Mouse (Mus musculus): ENCODE data around the gene 1700061G19Rik. TPM values are rescaled to one million over a fixed set of nuclear protein-coding genes. Genes with fewer than 3 reads are reported as not detected.

1700061G19Rik gene
- polyA plus RNA-seq, 1 experiment from 2014 or later: 0.15 TPM

Other genes with a start within 250 kb of the 1700061G19Rik start
- gene Lonp1, start 248.6 kb upstream of the 1700061G19Rik start, polyA plus RNA-seq (2014; fragmentation: Nextera tagmentation; extraction: Ambion mirVana): 45.9 and 63.2 TPM in 2 replicates
- 1.2 and 1.3 TPM in 2 replicates for gene Catsperd, start 247.3 kb upstream of the 1700061G19Rik start, polyA plus RNA-seq (2014; fragmentation: Nextera tagmentation; extraction: Ambion mirVana)
- 80.7 and 107 TPM in 2 replicates for gene Ranbp3, start 202.2 kb upstream of the 1700061G19Rik start, polyA plus RNA-seq (2014; fragmentation: Nextera tagmentation; extraction: Ambion mirVana)
- gene Ndufa11, start 157.7 kb upstream of the 1700061G19Rik start, polyA plus RNA-seq (2014; fragmentation: Nextera tagmentation; extraction: Ambion mirVana): 447 and 572 TPM in 2 replicates
- gene Vmac, start 157.5 kb upstream of the 1700061G19Rik start, polyA plus RNA-seq (2014; fragmentation: Nextera tagmentation; extraction: Ambion mirVana): 17.6 and 23.6 TPM in 2 replicates
- 9.5 and 12.9 TPM in 2 replicates for gene Nrtn, start 117.9 kb upstream of the 1700061G19Rik start, polyA plus RNA-seq (2014; fragmentation: Nextera tagmentation; extraction: Ambion mirVana)
- gene Dus3l, start 110.7 kb upstream of the 1700061G19Rik start, polyA plus RNA-seq (2014; fragmentation: Nextera tagmentation; extraction: Ambion mirVana): 37.8 and 48.0 TPM in 2 replicates
- gene Prr22, start 105.2 kb upstream of the 1700061G19Rik start, polyA plus RNA-seq (2014; fragmentation: Nextera tagmentation; extraction: Ambion mirVana): 1.7 and 2.3 TPM in 2 replicates
- gene Rfx2, start 44.5 kb upstream of the 1700061G19Rik start, polyA plus RNA-seq (2014; fragmentation: Nextera tagmentation; extraction: Ambion mirVana): 2.3 and 3.9 TPM in 2 replicates
- not detected in 2 replicates for gene Acsbg2, start 1.0 kb upstream of the 1700061G19Rik start, polyA plus RNA-seq (2014; fragmentation: Nextera tagmentation; extraction: Ambion mirVana)
- 35.5 and 35.8 TPM in 2 replicates for gene Mllt1, start 59.9 kb downstream of the 1700061G19Rik start, polyA plus RNA-seq (2014; fragmentation: Nextera tagmentation; extraction: Ambion mirVana)
- gene Acer1, start 106.6 kb downstream of the 1700061G19Rik start, polyA plus RNA-seq (2014; fragmentation: Nextera tagmentation; extraction: Ambion mirVana): not detected in 2 replicates
- gene Clpp, start 114.8 kb downstream of the 1700061G19Rik start, polyA plus RNA-seq (2014; fragmentation: Nextera tagmentation; extraction: Ambion mirVana): 173 and 206 TPM in 2 replicates
- gene Alkbh7, start 121.9 kb downstream of the 1700061G19Rik start, polyA plus RNA-seq (2014; fragmentation: Nextera tagmentation; extraction: Ambion mirVana): 54.8 and 55.8 TPM in 2 replicates
- gene Pspn, start 124.5 kb downstream of the 1700061G19Rik start, polyA plus RNA-seq (2014; fragmentation: Nextera tagmentation; extraction: Ambion mirVana): 1.4 TPM in 1 of 2 replicates, not detected in the other
- gene Gtf2f1, start 135.8 kb downstream of the 1700061G19Rik start, polyA plus RNA-seq (2014; fragmentation: Nextera tagmentation; extraction: Ambion mirVana): 65.1 and 65.6 TPM in 2 replicates
- gene Gm17949, start 136.0 kb downstream of the 1700061G19Rik start, polyA plus RNA-seq (2014; fragmentation: Nextera tagmentation; extraction: Ambion mirVana): 0.24 and 0.39 TPM in 2 replicates
- 46.2 and 65.9 TPM in 2 replicates for gene Khsrp, start 156.0 kb downstream of the 1700061G19Rik start, polyA plus RNA-seq (2014; fragmentation: Nextera tagmentation; extraction: Ambion mirVana)
- gene Slc25a41, start 166.2 kb downstream of the 1700061G19Rik start, polyA plus RNA-seq (2014; fragmentation: Nextera tagmentation; extraction: Ambion mirVana): 0.16 TPM in 1 of 2 replicates, not detected in the other
- gene Crb3, start 183.6 kb downstream of the 1700061G19Rik start, polyA plus RNA-seq (2014; fragmentation: Nextera tagmentation; extraction: Ambion mirVana): 46.4 and 48.7 TPM in 2 replicates
- gene Slc25a23, start 184.4 kb downstream of the 1700061G19Rik start, polyA plus RNA-seq (2014; fragmentation: Nextera tagmentation; extraction: Ambion mirVana): 12.9 and 13.2 TPM in 2 replicates
- gene Dennd1c, start 203.0 kb downstream of the 1700061G19Rik start, polyA plus RNA-seq (2014; fragmentation: Nextera tagmentation; extraction: Ambion mirVana): 3.4 and 4.4 TPM in 2 replicates
- gene Tubb4a, start 212.3 kb downstream of the 1700061G19Rik start, polyA plus RNA-seq (2014; fragmentation: Nextera tagmentation; extraction: Ambion mirVana): 23.3 and 23.8 TPM in 2 replicates
- gene Tnfsf9, start 229.8 kb downstream of the 1700061G19Rik start, polyA plus RNA-seq (2014; fragmentation: Nextera tagmentation; extraction: Ambion mirVana): 9.8 and 10.1 TPM in 2 replicates

Data from kidney, embryonic 14.5 days (tissue).